Mouse (Mus musculus) midbrain, postnatal 0 days (tissue): ENCODE results near the gene Olfr446. TPM values are rescaled to one million over a fixed set of nuclear protein-coding genes. Genes with fewer than 3 reads are reported as not detected.

ENCODE experiments used
- ATAC-seq: fragments of 200-750 bp; cut with Nextera tagmentation; 2 replicates; pipeline ENCODE4 v1.8.0; 2017; ENCODE audit warnings: moderate number of reproducible peaks, mild to moderate bottlenecking, moderate TSS enrichment, moderate library complexity; ENCODE audit not compliant: low FRiP score
- DNase-seq: peaks from one replicate; pipeline ENCODE4 v3.0.0-alpha.2; 2015; ENCODE audit warnings: low spot score
- H3K27ac ChIP-seq: fragments of 300-500 bp; sonication (generic); 2 replicates; pipeline ENCODE4 v1.5.1; 2014; ENCODE audit warnings: low read depth, mild to moderate bottlenecking, low read length, mixed read lengths
- H3K27me3 ChIP-seq: fragments of 300-500 bp; sonication (generic); 2 replicates; pipeline ENCODE4 v1.6.1; 2014; ENCODE audit warnings: low read length, control low read depth, mixed read lengths; ENCODE audit not compliant: insufficient read depth
- H3K36me3 ChIP-seq: fragments of 300-500 bp; sonication (generic); 2 replicates; pipeline ENCODE4 v1.6.1; 2014; ENCODE audit warnings: low read length, control low read depth, mixed read lengths; ENCODE audit not compliant: insufficient read depth
- H3K4me1 ChIP-seq: fragments of 300-500 bp; sonication (generic); 2 replicates; pipeline ENCODE4 v1.6.1; 2014; ENCODE audit warnings: mild to moderate bottlenecking, control low read depth, antibody characterized with exemption, low read length, mixed read lengths; ENCODE audit not compliant: insufficient read depth
- H3K4me2 ChIP-seq: fragments of 300-500 bp; sonication (generic); 2 replicates; pipeline ENCODE4 v1.6.1; 2014; ENCODE audit warnings: low read depth, mild to moderate bottlenecking, low read length, mixed read lengths; ENCODE audit not compliant: poor library complexity, severe bottlenecking
- H3K4me3 ChIP-seq: fragments of 300-500 bp; sonication (generic); 2 replicates; pipeline ENCODE4 v1.5.1; 2014; ENCODE audit warnings: low read depth, mild to moderate bottlenecking, low read length, moderate library complexity
- H3K9ac ChIP-seq: fragments of 300-500 bp; sonication (generic); replicated peaks from 2 replicates; pipeline ENCODE4 v1.6.1; 2014; ENCODE audit warnings: mild to moderate bottlenecking, low read length, moderate library complexity, mixed read lengths; ENCODE audit not compliant: poor library complexity, severe bottlenecking
- H3K9me3 ChIP-seq: fragments of 300-500 bp; sonication (generic); 2 replicates; pipeline ENCODE4 v1.6.1; 2016; ENCODE audit warnings: low read length, control low read depth
- CTCF ChIP-seq: IDR thresholded peaks from 2 replicates; pipeline ENCODE4 v1.5.1; 2016; ENCODE audit warnings: antibody characterized with exemption, mild to moderate bottlenecking
- WGBS: fragments of 180-500 bp; shearing (Covaris S2); extraction: QIAGEN DNeasy Blood & Tissue Kit; methylation state at CpG from one replicate; pipeline ENCODE4 v1.1.7; 2014; 5-methylcytosine and 5-hydroxymethylcytosine counted together
- polyA plus RNA-seq: library from polyadenylated mRNA; unstranded; fragments of >200 nt; fragmentation: Nextera tagmentation; extraction: Ambion mirVana; gene quantifications from 2 replicates; pipeline ENCODE4 v1.2.1, GENCODE M21; 2015
- total RNA-seq: library from RNA; depleted of rRNA; stranded (reverse); fragments of >200 nt; gene quantifications from 2 replicates; pipeline ENCODE4 v1.2.3, GENCODE M21; 2014; rRNA removed

The Olfr446 gene
- not detected in 2 replicates for total RNA-seq
- not detected in 2 replicates for polyA plus RNA-seq

GRCm38 (mm10) chr6:42921077-42921476 lies at the start of gene Olfr446:
Gene Olfr446 (plus strand): TSS chr6:42921377.
- Histone ChIP-seq H3K4me1 (no peaks in the 10 kb centered on the region), H3K27ac (no peak within 1 kb of the TSS), H3K36me3 (no peaks in the 10 kb centered on the region), H3K9ac (no peak within 1 kb of the TSS), H3K27me3 (no peaks in the 10 kb centered on the region), H3K4me3 (no peak within 1 kb of the TSS), H3K4me2 (no peak within 1 kb of the TSS), H3K9me3 (no peaks in the 10 kb centered on the region)
- WGBS, result 60% methylated on average over 2 of the region's 2 CpGs
- ATAC-seq (no peak), DNase-seq (no peak)
- TF ChIP-seq CTCF, result no peak

- Histone ChIP-seq H3K4me1 (no peaks in the 10 kb centered on the region), H3K27me3 (no peaks in the 10 kb centered on the region), H3K9me3 (no peaks in the 10 kb centered on the region), H3K36me3 (no peaks in the 10 kb centered on the region), H3K27ac (no peak overlapping the region), H3K4me2 (no peak overlapping the region), H3K4me3 (no peak overlapping the region), H3K9ac (no peak overlapping the region)
- DNase-seq (no peak), ATAC-seq (no peak)
- TF ChIP-seq CTCF, result no peak
Observed at GRCm38 (mm10) chr6:42876323-42876722, 44.9 kb upstream of the Olfr446 start.

GRCm38 (mm10) chr6:42890141-42890540 lies 31.0 kb upstream of the Olfr446 start, which contains the start of gene Olfr448:
Gene Olfr448 (plus strand): TSS chr6:42890441.
- no peak for DNase-seq
- no peak within 1 kb of the TSS for H3K4me2 ChIP-seq
- H3K36me3 ChIP-seq, result no peaks in the 10 kb centered on the region
- no peak within 1 kb of the TSS for H3K4me3 ChIP-seq
- no peak for TF ChIP-seq CTCF
- ATAC-seq, result no peak
- WGBS, result 81% methylated on average over 1 of the region's 1 CpGs
- H3K9ac ChIP-seq, result no peak within 1 kb of the TSS
- H3K4me1 ChIP-seq, result no peaks in the 10 kb centered on the region
- no peaks in the 10 kb centered on the region for H3K27me3 ChIP-seq
- H3K9me3 ChIP-seq, result no peaks in the 10 kb centered on the region
- H3K27ac ChIP-seq, result no peak within 1 kb of the TSS

- H3K4me1 ChIP-seq, result no peaks in the 10 kb centered on the region
- no peaks in the 10 kb centered on the region for H3K9me3 ChIP-seq
Observed at GRCm38 (mm10) chr6:42900345-42900744, 20.8 kb upstream of the Olfr446 start.

GRCm38 (mm10) chr6:42908578-42908977 lies 12.6 kb upstream of the Olfr446 start, which contains the start of gene Olfr447:
Gene Olfr447 (plus strand): TSS chr6:42908878.
- no peak for ATAC-seq
- no peak within 1 kb of the TSS for H3K27ac ChIP-seq
- H3K27me3 ChIP-seq, result no peaks in the 10 kb centered on the region
- H3K9me3 ChIP-seq, result no peaks in the 10 kb centered on the region
- no peak for TF ChIP-seq CTCF
- H3K36me3 ChIP-seq, result no peaks in the 10 kb centered on the region
- H3K4me1 ChIP-seq, result no peaks in the 10 kb centered on the region
- H3K4me3 ChIP-seq, result no peak within 1 kb of the TSS
- no peak within 1 kb of the TSS for H3K4me2 ChIP-seq
- DNase-seq, result no peak
- H3K9ac ChIP-seq, result no peak within 1 kb of the TSS

More at GRCm38 (mm10) chr6:42900345-42900744, 20.8 kb upstream of the Olfr446 start:
- no peaks in the 10 kb centered on the region for H3K36me3 ChIP-seq
- no peak for DNase-seq
- 28% methylated on average over 1 of the region's 1 CpGs for WGBS
- no peaks in the 10 kb centered on the region for H3K27me3 ChIP-seq
- ATAC-seq, result no peak
- no peak overlapping the region for H3K4me3 ChIP-seq
- no peak for TF ChIP-seq CTCF
- no peak overlapping the region for H3K4me2 ChIP-seq
- no peak overlapping the region for H3K27ac ChIP-seq
- no peak overlapping the region for H3K9ac ChIP-seq

- Histone ChIP-seq H3K9me3 (no peaks in the 10 kb centered on the region), H3K27me3 (no peaks in the 10 kb centered on the region), H3K4me1 (no peaks in the 10 kb centered on the region), H3K9ac (no peak within 1 kb of the TSS), H3K36me3 (no peaks in the 10 kb centered on the region), H3K4me3 (no peak within 1 kb of the TSS), H3K27ac (no peak within 1 kb of the TSS), H3K4me2 (no peak within 1 kb of the TSS)
- DNase-seq (no peak), ATAC-seq (no peak)
- WGBS, result 79% methylated on average over 1 of the region's 1 CpGs
- no peak for TF ChIP-seq CTCF
Observed at GRCm38 (mm10) chr6:42948767-42949166, 27.6 kb downstream of the Olfr446 start, which contains the start of gene Olfr444. Gene Olfr444 (plus strand): TSS chr6:42949067.
